Mouse (Mus musculus) Patski (cell line): ENCODE results near the gene Nynrin. TPM values are rescaled to one million over a fixed set of nuclear protein-coding genes. Genes with fewer than 3 reads are reported as not detected.

Experiments used
- ATAC-seq: fragments of 100-300 bp; one replicate; pipeline ENCODE4 v1.8.0; 2021
- CTCF ChIA-PET: fragments of 350-600 bp; sonication (Branson Sonifier 250); formaldehyde crosslinking; loops from one replicate; lab custom pipeline; 2022; ENCODE audit warnings: inconsistent platforms; lab: Charles Lee
- POLR2A ChIA-PET: fragments of 350-600 bp; sonication (Branson Sonifier 250); formaldehyde crosslinking; loops from one replicate; lab custom pipeline; 2022; ENCODE audit warnings: antibody characterized with exemption, inconsistent platforms; lab: Charles Lee
- DNase-seq: peaks from one replicate; pipeline ENCODE4 v3.0.0-alpha.2; 2011; ENCODE audit warnings: low read depth, low spot score
- H3K27me3 ChIP-seq: fragments of 371-371 bp; one replicate; pipeline ENCODE4 v1.5.1; 2021
- CTCF ChIP-seq: fragments of 100-300 bp; IDR thresholded peaks from one replicate; pipeline ENCODE4 v1.5.1; 2021
- in situ Hi-C: fragments of 300-500 bp; cut with MboI; formaldehyde crosslinking; loops from 3 replicates; pipeline ENCODE4 v1.11.1; 2018; ENCODE audit warnings: low pct_unique_long_range_greater_than_20kb, mixed read lengths
- polyA plus RNA-seq: library from polyadenylated mRNA; unstranded; gene quantifications from one replicate; pipeline ENCODE4 v1.2.3, GENCODE M21; 2021

Nynrin gene
- not detected for polyA plus RNA-seq

DNA sequence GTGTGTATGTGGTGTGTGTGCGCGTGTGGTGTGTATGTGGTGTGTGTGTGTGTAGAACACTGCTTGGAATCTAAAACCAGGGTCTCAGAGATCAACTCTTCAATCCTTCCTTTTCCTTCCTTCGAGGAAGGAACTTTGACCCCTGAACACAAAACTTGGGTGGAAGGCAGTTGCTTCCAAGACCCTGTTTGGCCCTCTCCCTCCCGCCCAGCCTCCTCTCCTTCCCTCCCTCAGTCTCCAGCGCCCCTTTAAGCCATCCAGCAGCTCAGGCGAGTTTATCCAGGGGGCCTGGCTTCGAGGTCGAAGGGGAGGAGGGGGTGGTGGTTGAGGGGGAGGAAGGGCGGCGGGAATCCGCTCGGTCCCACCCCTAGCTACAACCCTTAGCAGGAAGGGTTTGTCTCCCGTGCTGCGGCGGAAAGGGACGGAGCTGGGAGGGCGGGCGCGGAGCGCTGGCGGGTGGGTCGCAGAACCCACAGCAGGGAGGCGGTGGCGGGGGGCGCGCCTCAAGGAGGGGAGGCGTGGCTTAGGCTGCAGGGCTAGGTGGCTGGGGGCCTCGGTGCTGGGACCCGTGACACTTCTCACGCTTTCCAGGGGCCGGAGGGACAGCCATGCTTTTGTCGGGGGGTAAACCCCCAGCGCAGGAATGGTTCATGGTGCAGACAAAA lies at the start of gene Nynrin:
Nynrin (plus strand) TSS at position 390 of the 665 bp plus-strand sequence.
- TF ChIP-seq CTCF, result no peak
- POLR2A ChIA-PET, result no interaction called here

DNA sequence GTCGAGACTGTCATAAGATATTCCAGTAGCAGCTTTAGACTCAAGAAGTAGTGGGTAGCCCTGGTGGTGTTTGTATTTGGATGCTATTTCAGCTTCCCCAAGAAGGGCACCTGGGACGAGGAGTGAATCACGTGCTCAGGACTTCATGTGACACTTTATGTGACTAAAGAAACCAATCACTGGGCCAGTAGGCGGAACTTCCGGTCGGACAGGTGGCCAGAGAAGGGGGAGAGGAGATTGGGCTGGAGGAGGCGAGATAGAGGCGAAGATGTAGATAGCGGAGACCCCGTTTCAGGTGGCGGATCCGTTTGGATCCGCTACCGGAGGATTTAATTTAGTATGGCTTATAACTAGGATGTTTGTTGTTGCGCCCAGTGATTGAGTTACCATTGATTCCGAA lies 38.9 kb upstream of the Nynrin start:
- ATAC-seq (no peak), DNase-seq (no peak)
- peaks cover 8% of the 10 kb centered on the region for H3K27me3 ChIP-seq
- ChIA-PET POLR2A (no interaction called here), CTCF (interaction anchor here (1.3 kb wide), 2 partner anchors 33 to 36 kb away, joined by 3 read pairs; no protein-coding TSS in a partner anchor)
- no peak for TF ChIP-seq CTCF
- in situ Hi-C loops, result no loop called here

More for the DNA sequence above, at the start of gene Nynrin:
- in situ Hi-C loops, result no loop called here
- no peak for ATAC-seq
- no peak for DNase-seq
- CTCF ChIA-PET, result no interaction called here
- peaks cover 46% of the 10 kb centered on the region for H3K27me3 ChIP-seq

DNA sequence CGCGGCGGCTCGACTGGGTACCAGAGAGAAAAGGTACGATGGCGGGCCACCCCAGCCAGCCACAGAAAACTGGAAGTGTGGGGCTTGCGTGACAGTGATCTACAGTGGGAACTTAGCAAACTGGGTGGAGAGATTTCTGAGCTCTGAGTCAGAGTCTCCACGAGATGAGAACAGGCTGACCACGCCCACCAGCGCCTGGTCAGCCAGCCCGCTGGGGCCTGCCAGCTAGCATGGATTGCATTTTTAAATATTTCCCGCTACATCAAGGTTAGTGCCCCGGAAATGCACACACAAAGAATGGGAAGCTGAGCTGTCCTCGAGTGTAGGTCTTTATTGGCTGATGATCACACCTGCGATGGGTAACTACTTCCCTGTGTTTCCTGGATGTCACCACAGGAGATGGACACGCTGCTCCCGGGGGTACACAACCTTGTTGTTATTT lies 38.5 kb upstream of the Nynrin start:
- ChIA-PET CTCF (interaction anchor here (1.3 kb wide), 2 partner anchors 34 to 36 kb away, joined by 3 read pairs; no protein-coding TSS in a partner anchor), POLR2A (no interaction called here)
- ATAC-seq (no peak), DNase-seq (no peak)
- peaks cover 8% of the 10 kb centered on the region for H3K27me3 ChIP-seq
- in situ Hi-C loops, result no loop called here
- no peak for TF ChIP-seq CTCF

DNA sequence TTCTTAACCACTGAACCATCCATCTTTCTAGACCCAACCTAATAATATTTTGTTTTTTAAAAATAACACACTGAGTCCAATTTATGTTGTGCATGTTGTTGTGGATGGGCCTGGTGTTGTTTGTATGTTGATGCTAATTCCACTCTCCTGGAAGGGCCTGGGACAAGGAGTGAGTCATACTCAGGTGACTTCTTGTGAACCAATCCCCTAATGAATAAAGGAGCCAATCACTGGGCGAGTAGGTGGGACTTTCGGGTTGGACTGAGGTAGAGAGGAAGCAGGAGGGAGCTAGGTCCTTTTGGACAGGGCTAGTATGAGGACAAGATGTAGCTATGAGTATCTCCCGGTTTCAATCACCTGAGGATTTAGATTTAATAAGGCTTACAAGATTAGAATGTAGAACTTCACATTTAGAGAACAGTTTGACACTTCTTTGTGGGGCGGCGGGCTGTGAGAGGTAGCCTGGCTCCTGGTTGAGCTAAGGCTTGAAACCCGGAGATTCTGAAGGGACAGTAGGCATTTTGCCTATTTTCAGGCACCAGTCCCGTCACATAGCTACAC lies 33.9 kb upstream of the Nynrin start:
- no peak for TF ChIP-seq CTCF
- ATAC-seq (no peak), DNase-seq (no peak)
- CTCF ChIA-PET, result interaction anchor here (1.2 to 2.9 kb wide), 2 partner anchors 44 to 54 kb away, joined by 5 to 10 read pairs; no protein-coding TSS in a partner anchor
- in situ Hi-C loops, result loop anchor here (5.0 kb wide), 2 partner anchors 42 to 102 kb away; no protein-coding TSS in a partner anchor
- no peaks in the 10 kb centered on the region for H3K27me3 ChIP-seq
- POLR2A ChIA-PET, result interaction anchor here (0.6 kb wide), 1 partner anchor 9 kb away, joined by 3 read pairs; no protein-coding TSS in a partner anchor

DNA sequence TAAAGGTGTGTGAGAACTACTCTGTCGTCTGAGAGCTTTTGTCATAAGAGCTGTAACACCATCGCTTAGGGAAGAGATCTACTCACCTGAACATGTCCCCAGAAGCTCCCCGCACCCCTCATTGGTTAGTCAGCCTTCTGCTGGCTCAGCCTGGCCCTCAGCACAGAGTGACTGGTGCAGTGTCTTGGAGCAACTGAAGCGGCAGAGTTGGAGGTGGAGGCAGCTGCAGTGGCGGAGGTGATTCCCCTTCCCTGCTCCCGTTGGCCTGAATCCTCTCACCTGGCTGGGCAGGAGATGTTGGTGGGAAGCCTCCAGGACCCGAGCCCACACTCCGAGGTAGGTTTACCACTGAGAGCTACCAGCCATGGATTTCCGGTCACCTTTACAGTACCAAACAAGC lies 33.2 kb upstream of the Nynrin start:
- no peaks in the 10 kb centered on the region for H3K27me3 ChIP-seq
- no peak for TF ChIP-seq CTCF
- ATAC-seq, result no peak
- CTCF ChIA-PET, result interaction anchor here (1.2 to 2.9 kb wide), 2 partner anchors 44 to 53 kb away, joined by 5 to 10 read pairs; no protein-coding TSS in a partner anchor
- POLR2A ChIA-PET, result interaction anchor here (0.6 kb wide), 1 partner anchor 8 kb away, joined by 3 read pairs; no protein-coding TSS in a partner anchor
- DNase-seq, result no peak
- in situ Hi-C loops, result loop anchor here (5.0 kb wide), 2 partner anchors 42 to 102 kb away; no protein-coding TSS in a partner anchor

DNA sequence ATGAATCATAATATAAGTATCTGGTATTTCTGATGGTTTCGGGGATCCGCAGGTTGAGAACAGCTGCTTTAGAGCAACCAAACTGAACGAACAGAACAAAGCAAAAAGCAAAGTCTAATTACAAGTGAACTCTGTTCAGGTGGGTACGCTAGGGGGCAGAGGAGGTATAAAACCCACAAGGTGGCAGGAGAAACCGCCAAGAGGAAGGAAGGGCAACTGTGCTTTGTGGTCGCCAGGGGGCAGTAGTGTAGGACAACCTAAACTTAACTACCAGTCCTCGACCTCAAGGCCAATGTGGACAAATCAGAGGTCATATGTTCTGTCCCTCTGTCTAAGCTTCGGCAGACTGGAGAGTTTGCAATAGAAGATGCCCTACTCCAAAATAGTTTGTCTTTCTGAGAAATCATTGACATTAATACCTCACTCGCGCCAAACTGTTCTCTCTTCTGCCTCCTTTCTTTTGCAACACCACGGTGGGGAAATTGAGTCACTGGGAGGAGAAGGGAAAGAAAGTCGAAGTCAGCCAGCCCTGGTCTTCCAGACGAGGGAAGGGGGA lies 31.3 kb upstream of the Nynrin start:
- POLR2A ChIA-PET, result interaction anchor here (0.9 kb wide), 1 partner anchor 21 kb away, joined by 3 read pairs; no protein-coding TSS in a partner anchor
- CTCF ChIA-PET, result interaction anchor here (0.6 to 2.9 kb wide), 5 partner anchors 15 to 51 kb away, joined by 3 to 10 read pairs (median 5); no protein-coding TSS in a partner anchor
- no peak for TF ChIP-seq CTCF
- no peaks in the 10 kb centered on the region for H3K27me3 ChIP-seq
- DNase-seq (peak; percentile 47), ATAC-seq (peak; percentile 77)
- in situ Hi-C loops, result loop anchor here (5.0 kb wide), 2 partner anchors 40 to 100 kb away; no protein-coding TSS in a partner anchor

DNA sequence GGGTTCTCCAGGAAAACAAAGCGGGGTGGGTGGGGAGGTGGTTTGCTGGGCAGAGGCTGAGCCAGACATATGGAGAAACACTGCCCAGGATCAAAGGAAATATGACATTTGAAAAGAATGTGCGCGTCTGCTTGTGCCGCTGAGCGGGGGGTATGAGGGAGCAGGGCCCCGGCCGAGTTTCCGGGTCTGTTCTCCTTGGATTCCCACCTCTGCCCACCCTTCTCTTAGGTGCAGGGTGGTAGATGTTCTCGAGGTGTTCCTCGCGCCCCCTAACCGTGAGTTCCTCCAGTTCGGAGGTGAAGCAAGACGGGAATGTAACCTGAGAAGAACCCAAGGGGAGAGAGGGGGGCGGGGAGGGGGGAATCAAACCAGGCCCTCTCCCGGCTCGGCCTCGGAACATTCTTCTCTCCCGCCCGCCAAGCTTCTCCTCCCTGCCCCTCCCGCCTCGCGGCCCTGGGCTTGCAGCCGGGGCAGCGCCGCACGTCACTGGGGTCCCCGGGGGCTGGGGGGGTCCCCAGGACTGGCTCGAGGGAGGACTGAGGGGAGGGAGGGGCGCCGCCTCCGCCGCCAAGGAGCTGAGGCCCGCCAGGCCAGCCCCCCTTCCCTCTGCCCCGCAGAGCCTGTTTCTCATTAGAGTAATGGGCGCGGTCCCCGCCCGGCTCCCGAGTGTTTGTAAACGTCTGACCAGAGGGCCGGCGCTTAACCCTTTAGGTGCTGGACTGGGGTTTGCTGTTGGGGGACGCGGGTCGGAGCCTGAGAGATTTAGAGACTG lies 30.6 kb upstream of the Nynrin start, which contains the start of gene Nfatc4:
Nfatc4 (plus strand) TSS at position 154 of the 772 bp plus-strand sequence.
- CTCF ChIA-PET, result interaction anchor here (0.6 to 1.6 kb wide), 4 partner anchors 15 to 51 kb away, joined by 3 to 6 read pairs (median 4); no protein-coding TSS in a partner anchor
- DNase-seq (no peak), ATAC-seq (peak; percentile 77)
- no peak for TF ChIP-seq CTCF
- no peaks in the 10 kb centered on the region for H3K27me3 ChIP-seq
- POLR2A ChIA-PET, result interaction anchor here (0.9 to 1.3 kb wide), 2 partner anchors 13 to 20 kb away, joined by 3 to 5 read pairs; no protein-coding TSS in a partner anchor
- in situ Hi-C loops, result loop anchor here (5.0 kb wide), 2 partner anchors 39 to 99 kb away; no protein-coding TSS in a partner anchor

DNA sequence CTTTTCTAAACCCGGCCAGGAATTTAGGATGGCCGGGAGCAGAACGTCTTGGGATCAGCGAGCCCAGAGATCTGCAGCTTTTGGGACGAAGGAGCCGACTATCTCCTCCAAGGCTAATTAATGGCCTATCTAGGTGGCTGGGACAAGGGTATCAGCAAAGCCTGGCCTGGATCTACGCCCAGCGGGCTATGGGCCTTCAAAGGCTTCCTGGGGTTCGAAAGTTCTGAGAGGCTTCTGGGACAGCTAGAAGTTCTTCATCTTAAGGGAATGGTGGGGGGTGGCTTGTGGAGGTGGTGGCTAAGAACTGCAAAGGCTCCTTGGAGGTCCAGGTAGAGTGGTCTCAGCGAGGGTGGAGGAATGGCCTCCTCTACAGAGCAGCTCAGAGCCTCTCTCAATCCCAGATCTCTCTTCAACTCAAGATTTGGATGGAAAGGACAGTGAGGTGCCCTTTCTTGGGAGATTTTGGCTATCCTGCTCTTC lies 29.8 kb upstream of the Nynrin start:
- no peak for ATAC-seq

More for the DNA sequence above, 29.8 kb upstream of the Nynrin start:
- no peaks in the 10 kb centered on the region for H3K27me3 ChIP-seq
- no peak for TF ChIP-seq CTCF
- in situ Hi-C loops, result loop anchor here (5.0 kb wide), 2 partner anchors 38 to 98 kb away; no protein-coding TSS in a partner anchor
- POLR2A ChIA-PET, result interaction anchor here (1.3 kb wide), 1 partner anchor 13 kb away, joined by 5 read pairs; no protein-coding TSS in a partner anchor
- no peak for DNase-seq
- CTCF ChIA-PET, result interaction anchor here (1.0 kb wide), 1 partner anchor 43 kb away, joined by 3 read pairs; no protein-coding TSS in a partner anchor
